Mouse (Mus musculus) urinary bladder, adult 2 months (tissue): ENCODE measurements at regions not wholly inside any gene's neighbourhood (a gene's known extent, or its start where the extent isn't known, plus 50 kb on each side); places are given as distances from the start of the nearest gene placed in this dataset.

ENCODE experiments used
- DNase-seq: peaks from one replicate; pipeline ENCODE4 v3.0.0; 2022; ENCODE audit warnings: low spot score

DNA sequence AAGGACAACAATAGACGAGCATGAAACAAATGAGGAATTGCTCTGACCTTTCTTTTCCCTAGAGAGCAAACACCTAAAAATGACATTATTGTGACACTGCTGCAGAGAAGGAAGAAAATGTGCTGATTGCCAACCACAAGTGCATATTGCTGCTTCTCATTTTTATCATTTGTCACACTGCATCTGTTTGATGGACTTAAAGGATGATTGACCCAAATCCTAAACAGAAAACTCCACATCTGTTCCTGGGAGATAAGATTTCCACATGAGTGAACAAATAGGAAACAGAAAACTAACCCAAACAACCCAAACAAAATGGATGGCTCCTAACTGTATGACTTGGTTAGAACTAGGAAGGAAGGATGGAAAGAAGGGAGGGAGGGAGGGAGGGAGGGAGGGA lies 118.5 kb downstream of the Ccdc50 start:
- DNase-seq: no peak

DNA sequence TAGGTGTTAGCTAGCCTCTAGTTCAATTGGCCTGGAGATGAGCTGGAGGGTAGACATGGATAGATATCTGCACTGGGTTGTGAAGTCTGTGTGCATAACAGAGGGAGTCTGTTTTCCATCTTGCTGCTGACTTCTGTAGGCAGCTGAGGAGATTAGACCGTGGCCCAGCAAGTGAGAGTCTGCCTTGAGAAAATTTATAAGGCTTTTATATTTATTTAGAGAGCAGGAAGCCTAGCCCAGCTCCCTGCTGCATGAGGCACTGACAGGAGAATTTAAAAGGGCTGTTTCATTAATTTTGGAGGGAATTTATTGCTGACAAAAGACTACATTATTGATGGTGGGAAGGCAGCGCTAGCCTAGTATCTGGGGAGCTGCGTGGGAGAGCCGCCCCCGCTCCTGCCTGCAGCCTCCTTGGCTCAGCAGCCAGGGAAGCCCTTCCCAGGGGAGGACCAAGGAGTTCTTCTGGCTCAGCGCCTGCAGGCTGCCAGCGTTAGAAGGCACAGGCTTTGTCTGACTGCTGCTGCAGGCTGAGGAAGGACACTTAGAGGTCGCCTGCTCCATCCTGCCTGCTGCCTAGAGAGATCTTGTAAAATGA lies 135.0 kb downstream of the Ccdc50 start:
- DNase-seq: peak; percentile 21

DNA sequence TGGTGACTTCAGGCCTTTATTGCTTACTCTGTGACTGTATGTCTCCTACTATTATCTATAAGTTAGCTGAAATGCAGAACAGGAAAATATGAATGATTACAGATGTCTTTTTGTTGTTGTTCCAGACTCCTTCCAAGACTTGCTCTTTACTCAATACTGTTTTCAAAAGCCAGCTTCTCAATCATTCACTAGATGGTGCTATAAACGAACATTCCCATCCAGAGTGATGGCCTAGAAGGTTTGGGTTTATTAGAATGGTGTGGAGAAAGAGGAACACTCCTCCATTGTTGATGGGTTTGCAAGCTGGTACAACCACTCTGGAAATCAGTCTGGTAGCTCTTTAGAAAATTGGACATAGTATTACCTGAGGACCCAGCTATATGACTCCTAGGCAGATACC lies 138.0 kb downstream of the Ccdc50 start:
- no peak for DNase-seq

DNA sequence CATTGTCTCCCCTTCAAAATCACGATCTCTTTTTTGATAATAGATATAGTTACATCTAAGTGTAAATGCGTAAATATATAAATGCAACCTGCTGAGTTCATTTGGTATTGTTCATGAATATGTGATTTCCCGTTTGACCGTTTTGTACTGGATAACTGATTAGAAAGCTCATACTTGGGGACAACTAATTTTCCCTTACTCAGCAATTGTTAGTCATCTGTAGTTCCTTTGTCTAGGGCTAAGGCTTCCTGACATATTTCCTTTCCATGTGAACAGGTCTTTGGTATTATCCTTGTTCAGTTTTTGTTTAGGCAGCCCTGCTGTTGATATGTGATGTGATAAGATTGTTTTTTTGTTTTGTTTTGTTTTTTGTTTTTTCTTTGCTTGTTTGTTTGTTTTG lies 142.0 kb downstream of the Ccdc50 start:
- no peak for DNase-seq
